Mouse (Mus musculus): ENCODE data around the gene Mydgf. TPM values are rescaled to one million over a fixed set of nuclear protein-coding genes. Genes with fewer than 3 reads are reported as not detected.

Gene Mydgf
- polyA plus RNA-seq, 1 experiment from 2014 or later: 108 TPM

GRCm38 (mm10) chr17:56162231-56162774, 21.4 kb downstream of the Mydgf start, which contains the start of gene Tnfaip8l1:
Tnfaip8l1 (plus strand) TSS chr17:56162477.
- ATAC-seq (ENCODE audit: insufficient number of reproducible peaks, low FRiP score, low TSS enrichment, low read depth): peak; percentile 95
- peak within 1 kb of the TSS; percentile 48 for H3K4me3 ChIP-seq
- no peak within 1 kb of the TSS; the same call in 1 of the 2 replicates for H3K27ac ChIP-seq
- peak within 1 kb of the TSS; percentile 35 for H3K9ac ChIP-seq
- no peaks in the 10 kb centered on the region for H3K9me3 ChIP-seq
- H3K36me3 ChIP-seq: no peaks in the 10 kb centered on the region
- peak within 1 kb of the TSS; percentile 81 for H3K4me2 ChIP-seq
- H3K27me3 ChIP-seq: peaks cover 24% of the 10 kb centered on the region
- under 1% methylated on average over 30 of the region's 30 CpGs for WGBS
- peaks cover 22% of the 10 kb centered on the region for H3K4me1 ChIP-seq

GRCm38 (mm10) chr17:56159729-56160128, 24.0 kb downstream of the Mydgf start:
- H3K27ac ChIP-seq: no peak overlapping the region
- no peaks in the 10 kb centered on the region for H3K36me3 ChIP-seq
- no peaks in the 10 kb centered on the region for H3K9me3 ChIP-seq
- H3K4me3 ChIP-seq: no peak overlapping the region
- peaks cover 40% of the 10 kb centered on the region for H3K27me3 ChIP-seq
- H3K4me1 ChIP-seq: peaks cover 19% of the 10 kb centered on the region
- WGBS: 3% methylated on average over 9 of the region's 9 CpGs
- no peak overlapping the region for H3K4me2 ChIP-seq
- H3K9ac ChIP-seq: no peak overlapping the region
- ATAC-seq (ENCODE audit: insufficient number of reproducible peaks, low FRiP score, low TSS enrichment, low read depth): no peak

- WGBS: 32% methylated on average over 9 of the region's 9 CpGs
- Histone ChIP-seq H3K27ac (no peak overlapping the region), H3K4me3 (no peak overlapping the region), H3K4me1 (peaks cover 8% of the 10 kb centered on the region; the same call in 1 of the 2 replicates), H3K27me3 (peaks cover 71% of the 10 kb centered on the region), H3K4me2 (no peak overlapping the region), H3K9me3 (no peaks in the 10 kb centered on the region), H3K36me3 (no peaks in the 10 kb centered on the region), H3K9ac (no peak overlapping the region)
- peak; percentile 8; the same call in 1 of the 2 replicates for ATAC-seq (ENCODE audit: insufficient number of reproducible peaks, low FRiP score, low TSS enrichment, low read depth)
Observed at GRCm38 (mm10) chr17:56153643-56154042, 30.1 kb downstream of the Mydgf start.

GRCm38 (mm10) chr17:56149897-56150296, 33.8 kb downstream of the Mydgf start:
- 43% methylated on average over 2 of the region's 2 CpGs for WGBS

GRCm38 (mm10) chr17:56148790-56149618, 34.7 kb downstream of the Mydgf start:
- Histone ChIP-seq H3K4me2 (peak overlapping the region; percentile 30), H3K27me3 (peaks cover 87% of the 10 kb centered on the region), H3K27ac (no peak overlapping the region), H3K4me3 (peak overlapping the region; percentile 13), H3K9ac (no peak overlapping the region; the same call in 1 of the 2 replicates), H3K9me3 (no peaks in the 10 kb centered on the region), H3K4me1 (peaks cover 10% of the 10 kb centered on the region; the same call in 1 of the 2 replicates), H3K36me3 (no peaks in the 10 kb centered on the region)
- no peak for ATAC-seq (ENCODE audit: insufficient number of reproducible peaks, low FRiP score, low TSS enrichment, low read depth)
- WGBS: 2% methylated on average over 30 of the region's 30 CpGs

More at GRCm38 (mm10) chr17:56149897-56150296, 33.8 kb downstream of the Mydgf start:
- Histone ChIP-seq H3K9me3 (no peaks in the 10 kb centered on the region), H3K4me1 (peaks cover 10% of the 10 kb centered on the region; the same call in 1 of the 2 replicates), H3K27ac (no peak overlapping the region), H3K9ac (no peak overlapping the region), H3K27me3 (peaks cover 80% of the 10 kb centered on the region), H3K36me3 (no peaks in the 10 kb centered on the region), H3K4me2 (no peak overlapping the region), H3K4me3 (no peak overlapping the region)
- no peak for ATAC-seq (ENCODE audit: insufficient number of reproducible peaks, low FRiP score, low TSS enrichment, low read depth)

- no peak overlapping the region for H3K27ac ChIP-seq
- H3K9ac ChIP-seq: no peak overlapping the region
- WGBS: 21% methylated on average over 9 of the region's 9 CpGs
- peak overlapping the region; percentile 13; the same call in 1 of the 2 replicates for H3K4me3 ChIP-seq
- peaks cover 87% of the 10 kb centered on the region for H3K27me3 ChIP-seq
- H3K36me3 ChIP-seq: no peaks in the 10 kb centered on the region
- H3K4me2 ChIP-seq: peak overlapping the region; percentile 30
- H3K4me1 ChIP-seq: peaks cover 10% of the 10 kb centered on the region; the same call in 1 of the 2 replicates
- H3K9me3 ChIP-seq: no peaks in the 10 kb centered on the region
- ATAC-seq (ENCODE audit: insufficient number of reproducible peaks, low FRiP score, low TSS enrichment, low read depth): no peak
Observed at GRCm38 (mm10) chr17:56148280-56148679, 35.4 kb downstream of the Mydgf start.

GRCm38 (mm10) chr17:56147420-56147819, 36.3 kb downstream of the Mydgf start:
- Histone ChIP-seq H3K9ac (no peak overlapping the region), H3K36me3 (no peaks in the 10 kb centered on the region), H3K4me3 (no peak overlapping the region), H3K27ac (no peak overlapping the region), H3K4me2 (no peak overlapping the region), H3K4me1 (peaks cover 10% of the 10 kb centered on the region; the same call in 1 of the 2 replicates), H3K27me3 (peaks cover 90% of the 10 kb centered on the region), H3K9me3 (no peaks in the 10 kb centered on the region)
- 40% methylated on average over 12 of the region's 12 CpGs for WGBS
- ATAC-seq (ENCODE audit: insufficient number of reproducible peaks, low FRiP score, low TSS enrichment, low read depth): no peak

GRCm38 (mm10) chr17:56146131-56146530, 37.6 kb downstream of the Mydgf start:
- Histone ChIP-seq H3K4me1 (peaks cover 23% of the 10 kb centered on the region), H3K27me3 (peaks cover 99% of the 10 kb centered on the region), H3K9ac (no peak overlapping the region), H3K9me3 (no peaks in the 10 kb centered on the region), H3K4me3 (no peak overlapping the region), H3K27ac (no peak overlapping the region), H3K4me2 (no peak overlapping the region), H3K36me3 (no peaks in the 10 kb centered on the region)
- ATAC-seq (ENCODE audit: insufficient number of reproducible peaks, low FRiP score, low TSS enrichment, low read depth): no peak
- 13% methylated on average over 9 of the region's 9 CpGs for WGBS

- Histone ChIP-seq H3K4me3 (no peak overlapping the region), H3K9me3 (no peaks in the 10 kb centered on the region), H3K27me3 (peaks cover 99% of the 10 kb centered on the region), H3K4me1 (peaks cover 28% of the 10 kb centered on the region), H3K9ac (no peak overlapping the region), H3K36me3 (no peaks in the 10 kb centered on the region), H3K4me2 (no peak overlapping the region), H3K27ac (no peak overlapping the region)
- 64% methylated on average over 9 of the region's 9 CpGs for WGBS
- no peak for ATAC-seq (ENCODE audit: insufficient number of reproducible peaks, low FRiP score, low TSS enrichment, low read depth)
Observed at GRCm38 (mm10) chr17:56144546-56144945, 39.2 kb downstream of the Mydgf start.

GRCm38 (mm10) chr17:56141702-56142605, 41.8 kb downstream of the Mydgf start:
- no peak overlapping the region for H3K27ac ChIP-seq
- under 1% methylated on average over 43 of the region's 47 CpGs for WGBS
- ATAC-seq (ENCODE audit: insufficient number of reproducible peaks, low FRiP score, low TSS enrichment, low read depth): 0 out of 2 replicates have a peak, but pooled peaks have one; percentile 11

GRCm38 (mm10) chr17:56139858-56140595, 43.7 kb downstream of the Mydgf start, which contains the start of gene Sema6b:
Sema6b (minus strand) TSS chr17:56140343.
- H3K36me3 ChIP-seq: no peaks in the 10 kb centered on the region
- H3K27me3 ChIP-seq: peaks cover 85% of the 10 kb centered on the region
- no peaks in the 10 kb centered on the region for H3K9me3 ChIP-seq
- peak within 1 kb of the TSS; percentile 29; the same call in 1 of the 2 replicates for H3K9ac ChIP-seq
- peak within 1 kb of the TSS; percentile 66 for H3K4me3 ChIP-seq
- no peak for ATAC-seq (ENCODE audit: insufficient number of reproducible peaks, low FRiP score, low TSS enrichment, low read depth)
- WGBS: 1% methylated on average over 73 of the region's 79 CpGs
- H3K27ac ChIP-seq: no peak within 1 kb of the TSS
- peaks cover 29% of the 10 kb centered on the region for H3K4me1 ChIP-seq
- peak within 1 kb of the TSS; percentile 99 for H3K4me2 ChIP-seq

More at GRCm38 (mm10) chr17:56141702-56142605, 41.8 kb downstream of the Mydgf start:
- Histone ChIP-seq H3K4me1 (peaks cover 26% of the 10 kb centered on the region), H3K4me3 (peak overlapping the region; percentile 41), H3K4me2 (peak overlapping the region; percentile 71), H3K27me3 (peaks cover 94% of the 10 kb centered on the region), H3K9ac (no peak overlapping the region), H3K36me3 (no peaks in the 10 kb centered on the region), H3K9me3 (no peaks in the 10 kb centered on the region)

All from limb, embryonic 15.5 days (tissue).